8 mouse cellular contexts compared by ENCODE assay signal in the genomic region with DNA sequence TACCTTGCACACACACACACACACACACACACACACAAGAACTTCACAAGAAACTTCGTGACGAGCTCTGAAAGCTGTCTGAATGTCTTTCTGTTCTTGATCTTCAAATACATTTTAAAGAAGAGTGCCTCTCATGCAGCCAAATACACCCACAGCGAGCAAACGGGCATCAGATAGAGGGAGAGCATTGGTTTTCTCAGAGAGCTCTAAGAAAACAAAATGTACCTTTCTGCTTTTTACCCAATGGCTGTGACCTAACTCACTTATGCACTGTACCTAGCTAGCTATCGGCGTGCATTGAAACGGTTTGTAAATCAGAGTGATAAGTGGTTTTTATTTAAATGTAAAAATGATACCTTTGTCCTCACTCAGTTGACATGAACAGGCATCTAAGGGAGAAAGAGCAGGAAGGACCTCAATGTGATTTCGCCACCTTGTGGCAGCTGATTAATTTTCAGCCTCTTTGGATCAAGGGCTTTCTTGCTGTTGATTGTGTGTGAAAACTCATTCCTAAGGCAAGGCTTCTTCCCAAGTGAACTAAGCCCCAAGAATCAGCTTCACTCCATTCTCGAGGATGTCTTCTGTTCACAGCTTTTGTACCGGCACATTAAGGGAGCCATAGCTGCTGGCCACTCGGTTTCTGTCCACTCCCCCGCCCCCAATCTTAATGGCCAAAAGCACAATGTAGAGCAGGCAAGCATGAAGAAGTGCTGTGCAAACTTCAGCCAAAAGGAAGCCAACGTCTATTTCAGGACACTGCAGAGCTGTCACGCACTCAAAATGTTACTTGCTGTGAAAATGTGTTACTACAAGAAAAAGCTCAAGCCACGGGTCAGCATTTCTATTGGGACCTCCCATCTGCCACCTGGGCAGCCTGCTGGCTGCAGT.
DNase-seq lines count a peak whose midpoint lies in the region; ATAC-seq lines count a peak whose summit lies in the region.

No protein-coding gene starts in this region.

- no peak overlapping the region for H3K4me2 ChIP-seq in liver, embryonic 11.5 days

- H3K4me3 ChIP-seq in liver, embryonic 11.5 days (ENCODE audit: low read depth, low read length): no peak overlapping the region

- no peak overlapping the region for H3K9ac ChIP-seq in liver, embryonic 11.5 days (ENCODE audit: low read depth, low read length)

- H3K36me3 ChIP-seq in liver, embryonic 11.5 days (ENCODE audit: control insufficient read depth, insufficient read depth, low read length): no peaks in the 10 kb centered on the region

- H3K27me3 ChIP-seq in liver, embryonic 11.5 days (replicated peaks; ENCODE audit: control insufficient read depth, insufficient read depth, low read length): no peaks in the 10 kb centered on the region

- no peaks in the 10 kb centered on the region for H3K9me3 ChIP-seq in liver, embryonic 11.5 days (ENCODE audit: control insufficient read depth, low read length)

- 47% methylated on average over 15 of the region's 15 CpGs for WGBS in liver, embryonic 11.5 days

- H3K4me1 ChIP-seq in liver, embryonic 11.5 days (replicated peaks; ENCODE audit: control insufficient read depth, insufficient read depth, low read length): no peaks in the 10 kb centered on the region

- no peak overlapping the region for H3K27ac ChIP-seq in liver, embryonic 11.5 days (ENCODE audit: low read depth, low read length)

- ATAC-seq in liver, embryonic 11.5 days (replicated peaks; ENCODE audit: low FRiP score): no peak

- intact Hi-C loops in heart, postnatal 10 days (cut with DNase I): loop anchor here (5.0 to 10.0 kb wide), 3 partner anchors 238 to 1765 kb away; no protein-coding TSS in a partner anchor

- peak; percentile 5 for DNase-seq in thymus, postnatal 4 days
- no peak for DNase-seq in thymus, postnatal 10 days (ENCODE audit: low spot score in 2 of 2)
- peak; percentile 44 for DNase-seq in embryo, embryonic 11.5 days (ENCODE audit: low read depth, low spot score)
- DNase-seq in heart, postnatal 10 days: peak; percentile 68 to 76
- DNase-seq in kidney, postnatal 4 days: peak; percentile 74 to 79
- peak; percentile 38 for DNase-seq in liver, embryonic 11.5 days (ENCODE audit: low spot score)
- DNase-seq in ovary, postnatal 14 days (ENCODE audit: low spot score): peak; percentile 49
- no peak for DNase-seq in spleen, adult 18-20 months

Comparison
In these comparisons a context has a peak if more than half of its experiments do, and no peak if none do; other contexts are left out.
1. DNase-seq: peak in thymus, postnatal 4 days (single experiment), embryo, embryonic 11.5 days (single experiment), heart, postnatal 10 days (2 of 2), kidney, postnatal 4 days (2 of 2), liver, embryonic 11.5 days (single experiment) and ovary, postnatal 14 days (single experiment); none in thymus, postnatal 10 days (0 of 2) and spleen, adult 18-20 months (0 of 2).